Mouse (Mus musculus) C2C12 (cell line): ENCODE results near the gene Meis1.

ENCODE experiments used
- CTCF ChIP-seq: IDR thresholded peaks from one replicate; pipeline ENCODE4 v1.5.1; 2011; ENCODE audit not compliant: control insufficient read depth, insufficient read depth, insufficient read length
- FOSL1 ChIP-seq: IDR thresholded peaks from one replicate; pipeline ENCODE4 v1.8.0; 2011; ENCODE audit warnings: mild to moderate bottlenecking, low read length; ENCODE audit not compliant: poor library complexity, insufficient read depth, severe bottlenecking
- MAX ChIP-seq: IDR thresholded peaks from one replicate; pipeline ENCODE4 v1.6.1; 2011; ENCODE audit warnings: mild to moderate bottlenecking, control low read depth
- MYOD1 ChIP-seq: IDR thresholded peaks from one replicate; pipeline ENCODE4 v1.6.1; 2011; ENCODE audit warnings: low read depth; ENCODE audit not compliant: control insufficient read depth, insufficient read length
- MYOG ChIP-seq: IDR thresholded peaks from one replicate; pipeline ENCODE4 v1.6.1; 2011; ENCODE audit not compliant: control insufficient read depth, insufficient read length; ENCODE audit errors: extremely low read depth
- USF1 ChIP-seq: IDR thresholded peaks from one replicate; pipeline ENCODE4 v1.6.1; 2011; ENCODE audit warnings: low read depth, mild to moderate bottlenecking, control low read depth, moderate library complexity

DNA sequence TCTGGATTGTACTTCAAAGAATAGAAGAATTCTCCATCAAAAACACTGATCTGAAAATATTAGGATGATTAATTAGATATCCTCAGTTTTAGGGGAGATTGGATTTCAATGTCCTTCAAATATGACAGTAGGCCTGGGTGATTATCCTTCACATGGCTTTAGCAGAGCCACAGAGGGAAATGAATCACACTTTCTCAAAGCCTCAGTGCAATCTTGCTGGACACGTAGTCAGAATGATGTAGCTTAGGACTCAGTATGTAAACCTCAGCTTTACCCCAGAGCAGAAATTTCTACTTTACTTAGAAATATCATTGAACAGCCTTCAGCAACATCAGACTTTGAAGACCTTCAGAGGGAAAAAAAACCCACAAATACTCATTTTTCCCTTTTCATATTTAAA lies 113.9 kb downstream of the Meis1 start:
- no peak for TF ChIP-seq CTCF
- no peak for TF ChIP-seq MYOD1
- TF ChIP-seq MAX = peak; percentile 83
- TF ChIP-seq USF1 = no peak
- no peak for TF ChIP-seq MYOG
- peak; percentile 52 for TF ChIP-seq FOSL1
